Mouse (Mus musculus): ENCODE measurements around the gene Nfu1. TPM values are rescaled to one million over a fixed set of nuclear protein-coding genes. Genes with fewer than 3 reads are reported as not detected.

The Nfu1 gene
- polyA plus RNA-seq (2015; fragmentation: Nextera tagmentation; extraction: Ambion mirVana), result 86.0 and 88.3 TPM in 2 replicates

GRCm38 (mm10) chr6:87008887-87009286 is at the start of gene Nfu1:
TSS of gene Nfu1 (plus strand) at chr6:87009236.
- Histone ChIP-seq H3K4me2 (peak within 1 kb of the TSS; percentile 66), H3K27ac (peak within 1 kb of the TSS; percentile 85), H3K4me3 (peak within 1 kb of the TSS; percentile 83), H3K9ac (peak within 1 kb of the TSS; percentile 94), H3K36me3 (peaks cover 4% of the 10 kb centered on the region; the same call in 1 of the 2 replicates), H3K9me3 (no peaks in the 10 kb centered on the region), H3K27me3 (no peaks in the 10 kb centered on the region), H3K4me1 (peaks cover 11% of the 10 kb centered on the region)
- 79% methylated on average over 6 of the region's 6 CpGs for WGBS
- ATAC-seq (ENCODE audit: borderline replicate concordance, extremely low read depth, low FRiP score, low TSS enrichment), result no peak

GRCm38 (mm10) chr6:86963987-86964685 is 44.9 kb upstream of the Nfu1 start:
- Histone ChIP-seq H3K36me3 (peaks cover 51% of the 10 kb centered on the region), H3K4me2 (no peak overlapping the region), H3K9me3 (no peaks in the 10 kb centered on the region), H3K27me3 (no peaks in the 10 kb centered on the region), H3K4me1 (no peaks in the 10 kb centered on the region), H3K27ac (no peak overlapping the region), H3K9ac (no peak overlapping the region), H3K4me3 (no peak overlapping the region)
- WGBS, result 83% methylated on average over 7 of the region's 7 CpGs
- no peak for ATAC-seq (ENCODE audit: borderline replicate concordance, extremely low read depth, low FRiP score, low TSS enrichment)

GRCm38 (mm10) chr6:86967166-86967565 is 41.9 kb upstream of the Nfu1 start:
- Histone ChIP-seq H3K36me3 (peaks cover 58% of the 10 kb centered on the region), H3K4me2 (no peak overlapping the region), H3K9ac (no peak overlapping the region), H3K27ac (no peak overlapping the region), H3K9me3 (no peaks in the 10 kb centered on the region), H3K27me3 (no peaks in the 10 kb centered on the region), H3K4me1 (no peaks in the 10 kb centered on the region), H3K4me3 (no peak overlapping the region)
- WGBS, result 86% methylated on average over 2 of the region's 2 CpGs
- ATAC-seq (ENCODE audit: borderline replicate concordance, extremely low read depth, low FRiP score, low TSS enrichment), result no peak

- no peak overlapping the region for H3K27ac ChIP-seq
- no peaks in the 10 kb centered on the region for H3K9me3 ChIP-seq
- H3K36me3 ChIP-seq, result peaks cover 36% of the 10 kb centered on the region
- H3K4me2 ChIP-seq, result no peak overlapping the region
- no peak overlapping the region for H3K4me3 ChIP-seq
- no peaks in the 10 kb centered on the region for H3K27me3 ChIP-seq
- 90% methylated on average over 4 of the region's 4 CpGs for WGBS
- H3K4me1 ChIP-seq, result no peaks in the 10 kb centered on the region
- ATAC-seq (ENCODE audit: borderline replicate concordance, extremely low read depth, low FRiP score, low TSS enrichment), result no peak
- no peak overlapping the region for H3K9ac ChIP-seq
Measured at GRCm38 (mm10) chr6:86973956-86974355, 35.1 kb upstream of the Nfu1 start.

GRCm38 (mm10) chr6:86978156-86978908 is 30.7 kb upstream of the Nfu1 start:
- Histone ChIP-seq H3K4me2 (no peak overlapping the region), H3K4me1 (no peaks in the 10 kb centered on the region), H3K9ac (no peak overlapping the region), H3K27me3 (no peaks in the 10 kb centered on the region), H3K9me3 (no peaks in the 10 kb centered on the region), H3K4me3 (no peak overlapping the region), H3K36me3 (peaks cover 14% of the 10 kb centered on the region), H3K27ac (no peak overlapping the region)
- WGBS, result 46% methylated on average over 8 of the region's 8 CpGs
- ATAC-seq (ENCODE audit: borderline replicate concordance, extremely low read depth, low FRiP score, low TSS enrichment), result no peak

- no peak for ATAC-seq (ENCODE audit: borderline replicate concordance, extremely low read depth, low FRiP score, low TSS enrichment)
- Histone ChIP-seq H3K4me3 (no peak overlapping the region), H3K9ac (no peak overlapping the region), H3K27me3 (no peaks in the 10 kb centered on the region), H3K9me3 (no peaks in the 10 kb centered on the region), H3K4me2 (no peak overlapping the region), H3K36me3 (peaks cover 10% of the 10 kb centered on the region), H3K4me1 (no peaks in the 10 kb centered on the region), H3K27ac (no peak overlapping the region)
- 45% methylated on average over 6 of the region's 6 CpGs for WGBS
Measured at GRCm38 (mm10) chr6:86978909-86979265, 30.1 kb upstream of the Nfu1 start.

GRCm38 (mm10) chr6:86981206-86981605 is 27.8 kb upstream of the Nfu1 start:
- no peak overlapping the region for H3K4me3 ChIP-seq
- H3K4me1 ChIP-seq, result no peaks in the 10 kb centered on the region
- no peaks in the 10 kb centered on the region for H3K27me3 ChIP-seq
- H3K36me3 ChIP-seq, result 0 out of 2 replicates have a peak, but pooled peaks cover 5% of the 10 kb centered on the region
- no peaks in the 10 kb centered on the region for H3K9me3 ChIP-seq
- WGBS, result 70% methylated on average over 2 of the region's 2 CpGs
- H3K27ac ChIP-seq, result no peak overlapping the region
- ATAC-seq (ENCODE audit: borderline replicate concordance, extremely low read depth, low FRiP score, low TSS enrichment), result no peak
- H3K4me2 ChIP-seq, result no peak overlapping the region
- H3K9ac ChIP-seq, result no peak overlapping the region

- H3K4me2 ChIP-seq, result no peak overlapping the region
- H3K27ac ChIP-seq, result no peak overlapping the region
- H3K9ac ChIP-seq, result no peak overlapping the region
- ATAC-seq (ENCODE audit: borderline replicate concordance, extremely low read depth, low FRiP score, low TSS enrichment), result no peak
- 76% methylated on average over 8 of the region's 8 CpGs for WGBS
- no peaks in the 10 kb centered on the region for H3K9me3 ChIP-seq
- H3K4me3 ChIP-seq, result no peak overlapping the region
- 0 out of 2 replicates have a peak, but pooled peaks cover 5% of the 10 kb centered on the region for H3K36me3 ChIP-seq
- no peaks in the 10 kb centered on the region for H3K27me3 ChIP-seq
- 0 out of 2 replicates have a peak, but pooled peaks cover 3% of the 10 kb centered on the region for H3K4me1 ChIP-seq
Measured at GRCm38 (mm10) chr6:86985314-86986106, 23.5 kb upstream of the Nfu1 start.

GRCm38 (mm10) chr6:86989576-86989975 is 19.5 kb upstream of the Nfu1 start:
- 0 out of 2 replicates have a peak, but pooled peaks cover 3% of the 10 kb centered on the region for H3K4me1 ChIP-seq
- H3K27me3 ChIP-seq, result no peaks in the 10 kb centered on the region
- H3K36me3 ChIP-seq, result no peaks in the 10 kb centered on the region; the same call in 1 of the 2 replicates
- H3K9me3 ChIP-seq, result no peaks in the 10 kb centered on the region
- no peak overlapping the region for H3K4me3 ChIP-seq
- no peak overlapping the region for H3K4me2 ChIP-seq
- no peak overlapping the region for H3K9ac ChIP-seq
- WGBS, result 87% methylated on average over 6 of the region's 6 CpGs
- ATAC-seq (ENCODE audit: borderline replicate concordance, extremely low read depth, low FRiP score, low TSS enrichment), result no peak
- no peak overlapping the region for H3K27ac ChIP-seq

GRCm38 (mm10) chr6:86991041-86991440 is 18.0 kb upstream of the Nfu1 start:
- ATAC-seq (ENCODE audit: borderline replicate concordance, extremely low read depth, low FRiP score, low TSS enrichment), result no peak
- Histone ChIP-seq H3K9ac (no peak overlapping the region), H3K4me3 (no peak overlapping the region), H3K27me3 (no peaks in the 10 kb centered on the region), H3K27ac (no peak overlapping the region), H3K9me3 (no peaks in the 10 kb centered on the region), H3K4me2 (no peak overlapping the region), H3K4me1 (0 out of 2 replicates have a peak, but pooled peaks cover 3% of the 10 kb centered on the region), H3K36me3 (peaks cover under 1% of the 10 kb centered on the region; the same call in 1 of the 2 replicates)
- 57% methylated on average over 3 of the region's 3 CpGs for WGBS

- Histone ChIP-seq H3K4me3 (no peak overlapping the region), H3K36me3 (peaks cover 11% of the 10 kb centered on the region), H3K27me3 (no peaks in the 10 kb centered on the region), H3K27ac (no peak overlapping the region), H3K4me2 (no peak overlapping the region), H3K4me1 (0 out of 2 replicates have a peak, but pooled peaks cover 3% of the 10 kb centered on the region), H3K9me3 (no peaks in the 10 kb centered on the region), H3K9ac (no peak overlapping the region)
- no peak for ATAC-seq (ENCODE audit: borderline replicate concordance, extremely low read depth, low FRiP score, low TSS enrichment)
- WGBS, result 94% methylated on average over 8 of the region's 8 CpGs
Measured at GRCm38 (mm10) chr6:86992349-86992748, 16.7 kb upstream of the Nfu1 start.
